Mouse (Mus musculus): ENCODE results near the gene Tulp1.
"Not testable (repeated sequence)": the region's sequence is repeated elsewhere in the genome, so short reads cannot be mapped to it uniquely, and the experiment has no call there.

Tulp1 gene

GRCm38 (mm10) chr17:28368449-28368848 is 3.4 kb upstream of the Tulp1 start:
- peak; percentile 59 for DNase-seq (ENCODE audit: low spot score)

GRCm38 (mm10) chr17:28363507-28363906 is 1.5 kb downstream of the Tulp1 start:
- DNase-seq (ENCODE audit: low spot score), result no peak

GRCm38 (mm10) chr17:28362653-28363292 is 2.2 kb downstream of the Tulp1 start:
- no peak for DNase-seq (ENCODE audit: low spot score)

GRCm38 (mm10) chr17:28361921-28362652 is 2.9 kb downstream of the Tulp1 start:
- no peak for DNase-seq (ENCODE audit: low spot score)

- no peak for DNase-seq (ENCODE audit: low spot score)
Observed at GRCm38 (mm10) chr17:28360531-28361277, 4.3 kb downstream of the Tulp1 start.

GRCm38 (mm10) chr17:28358576-28359261 is 6.3 kb downstream of the Tulp1 start:
- DNase-seq (ENCODE audit: low spot score), result not testable (repeated sequence)

GRCm38 (mm10) chr17:28355871-28356270 is 9.2 kb downstream of the Tulp1 start:
- DNase-seq (ENCODE audit: low spot score), result no peak

- no peak for DNase-seq (ENCODE audit: low spot score)
Observed at GRCm38 (mm10) chr17:28352018-28352417, 13.0 kb downstream of the Tulp1 start.

- no peak for DNase-seq (ENCODE audit: low spot score)
Observed at GRCm38 (mm10) chr17:28351353-28351890, 13.6 kb downstream of the Tulp1 start.

GRCm38 (mm10) chr17:28350466-28351352 is 14.3 kb downstream of the Tulp1 start, which contains the start of gene Tead3:
Gene Tead3 (minus strand): TSS chr17:28350817.
- peak; percentile 73 for DNase-seq (ENCODE audit: low spot score)

- DNase-seq (ENCODE audit: low spot score), result no peak
Observed at GRCm38 (mm10) chr17:28349901-28350465, 15.0 kb downstream of the Tulp1 start.

GRCm38 (mm10) chr17:28349264-28349880 is 15.7 kb downstream of the Tulp1 start:
- no peak for DNase-seq (ENCODE audit: low spot score)

- DNase-seq (ENCODE audit: low spot score), result no peak
Observed at GRCm38 (mm10) chr17:28348211-28348610, 16.8 kb downstream of the Tulp1 start.

- no peak for DNase-seq (ENCODE audit: low spot score)
Observed at GRCm38 (mm10) chr17:28347327-28347726, 17.7 kb downstream of the Tulp1 start.

- no peak for DNase-seq (ENCODE audit: low spot score)
Observed at GRCm38 (mm10) chr17:28345882-28346281, 19.1 kb downstream of the Tulp1 start.

- DNase-seq (ENCODE audit: low spot score), result no peak
Observed at GRCm38 (mm10) chr17:28345271-28345721, 19.7 kb downstream of the Tulp1 start.

- no peak for DNase-seq (ENCODE audit: low spot score)
Observed at GRCm38 (mm10) chr17:28344670-28345069, 20.4 kb downstream of the Tulp1 start.

- DNase-seq (ENCODE audit: low spot score), result no peak
Observed at GRCm38 (mm10) chr17:28344050-28344607, 20.9 kb downstream of the Tulp1 start.

- peak; percentile 89 for DNase-seq (ENCODE audit: low spot score)
Observed at GRCm38 (mm10) chr17:28341091-28341490, 23.9 kb downstream of the Tulp1 start.

- DNase-seq (ENCODE audit: low spot score), result no peak
Observed at GRCm38 (mm10) chr17:28340578-28340977, 24.4 kb downstream of the Tulp1 start.
